Mouse (Mus musculus) cortical plate, adult 2 months (tissue): ENCODE results near the gene Fli1. TPM values are rescaled to one million over a fixed set of nuclear protein-coding genes. Genes with fewer than 3 reads are reported as not detected.

Source experiments
- H3K27ac ChIP-seq: fragments of 200-500 bp; 2 replicates; pipeline ENCODE4 v1.5.1; 2012; ENCODE audit warnings: low read length, control low read depth, inconsistent platforms; ENCODE audit not compliant: insufficient read depth
- H3K4me1 ChIP-seq: fragments of 200-500 bp; 2 replicates; pipeline ENCODE4 v1.6.1; 2011; ENCODE audit warnings: low read length; ENCODE audit not compliant: control insufficient read depth, insufficient read depth
- H3K4me3 ChIP-seq: fragments of 200-500 bp; 2 replicates; pipeline ENCODE4 v1.5.1; 2011; ENCODE audit warnings: mild to moderate bottlenecking, low read length, control low read depth; ENCODE audit not compliant: insufficient read depth
- CTCF ChIP-seq: fragments of 200-500 bp; IDR thresholded peaks from 2 replicates; pipeline ENCODE4 v1.5.1; 2011; ENCODE audit warnings: mild to moderate bottlenecking, control low read depth, low read length; ENCODE audit not compliant: insufficient read depth; ENCODE audit errors: extremely low read depth
- POLR2A ChIP-seq: fragments of 200-500 bp; IDR thresholded peaks from 2 replicates; pipeline ENCODE4 v1.6.1; 2011; ENCODE audit warnings: mild to moderate bottlenecking, low read length, control low read depth; ENCODE audit not compliant: insufficient read depth; ENCODE audit errors: extremely low read depth
- polyA plus RNA-seq: library from polyadenylated mRNA; depleted of rRNA; stranded (reverse); fragments of >200 nt; gene quantifications from 2 replicates; pipeline ENCODE4 v1.2.3, GENCODE M21; 2012

The Fli1 gene
- polyA plus RNA-seq, 1 experiment: 3.7 TPM

GRCm38 (mm10) chr9:32505460-32506075 lies 37.1 kb downstream of the Fli1 start:
- H3K4me3 ChIP-seq: no peak overlapping the region
- H3K4me1 ChIP-seq: no peaks in the 10 kb centered on the region
- TF ChIP-seq POLR2A: no peak
- no peak for TF ChIP-seq CTCF
- no peak overlapping the region for H3K27ac ChIP-seq

GRCm38 (mm10) chr9:32503995-32504451 lies 38.6 kb downstream of the Fli1 start:
- TF ChIP-seq CTCF (no peak), POLR2A (no peak)
- no peak overlapping the region for H3K4me3 ChIP-seq

GRCm38 (mm10) chr9:32503423-32503822 lies 39.2 kb downstream of the Fli1 start:
- Histone ChIP-seq H3K4me3 (no peak overlapping the region), H3K4me1 (no peaks in the 10 kb centered on the region), H3K27ac (no peak overlapping the region)
- TF ChIP-seq CTCF (no peak), POLR2A (no peak)

More at GRCm38 (mm10) chr9:32503995-32504451, 38.6 kb downstream of the Fli1 start:
- no peaks in the 10 kb centered on the region for H3K4me1 ChIP-seq
- no peak overlapping the region for H3K27ac ChIP-seq

- H3K4me3 ChIP-seq: no peak overlapping the region
- no peaks in the 10 kb centered on the region for H3K4me1 ChIP-seq
- no peak for TF ChIP-seq POLR2A
- no peak for TF ChIP-seq CTCF
- H3K27ac ChIP-seq: no peak overlapping the region
These were observed 40.2 kb downstream of the Fli1 start for GRCm38 (mm10) chr9:32502256-32503010.

- no peak for TF ChIP-seq POLR2A
- TF ChIP-seq CTCF: no peak
- H3K4me1 ChIP-seq: no peaks in the 10 kb centered on the region
- no peak overlapping the region for H3K4me3 ChIP-seq
- peak overlapping the region; percentile 61; the same call in 1 of the 2 replicates for H3K27ac ChIP-seq
These were observed 41.8 kb downstream of the Fli1 start for GRCm38 (mm10) chr9:32500886-32501285.

GRCm38 (mm10) chr9:32500063-32500462 lies 42.6 kb downstream of the Fli1 start:
- Histone ChIP-seq H3K4me3 (no peak overlapping the region), H3K27ac (no peak overlapping the region; the same call in 1 of the 2 replicates), H3K4me1 (no peaks in the 10 kb centered on the region)
- TF ChIP-seq POLR2A (no peak), CTCF (no peak)

- Histone ChIP-seq H3K4me3 (no peak overlapping the region), H3K4me1 (no peaks in the 10 kb centered on the region), H3K27ac (no peak overlapping the region; the same call in 1 of the 2 replicates)
- TF ChIP-seq POLR2A (no peak), CTCF (no peak)
These were observed 43.2 kb downstream of the Fli1 start for GRCm38 (mm10) chr9:32499469-32499868.

GRCm38 (mm10) chr9:32495643-32495997 lies 47.0 kb downstream of the Fli1 start:
- H3K4me3 ChIP-seq: no peak overlapping the region
- H3K4me1 ChIP-seq: 0 out of 2 replicates have a peak, but pooled peaks cover 2% of the 10 kb centered on the region
- no peak overlapping the region for H3K27ac ChIP-seq
- TF ChIP-seq CTCF (no peak), POLR2A (no peak)

- Histone ChIP-seq H3K4me1 (0 out of 2 replicates have a peak, but pooled peaks cover 2% of the 10 kb centered on the region), H3K4me3 (no peak overlapping the region), H3K27ac (no peak overlapping the region)
- TF ChIP-seq CTCF: no peak
- no peak for TF ChIP-seq POLR2A
These were observed 47.6 kb downstream of the Fli1 start for GRCm38 (mm10) chr9:32494891-32495642.
